ENCODE assay signal across 9 mouse cellular contexts in genomic region chr17:58587946-58588345, GRCm38 (mm10).
A peak's percentile ranks its signal among the peaks of the same experiment; 100 is the strongest.
DNase-seq lines count a peak whose midpoint lies in the region; ATAC-seq and TF ChIP-seq lines count a peak whose summit lies in the region.
"Had no signal": no experiment of that assay in that cellular context is flagged by ENCODE, and none has a peak within 500 bp of the region (broad histone marks: within the 10 kb centered on the region; RNA-seq: fewer than 3 reads in every experiment).

No protein-coding gene starts in this region.

- 56% methylated on average over 2 of the region's 2 CpGs for WGBS in heart, postnatal 0 days
- 59% methylated on average over 2 of the region's 2 CpGs for WGBS in forebrain, embryonic 15.5 days

- no peak overlapping the region for H3K4me3 ChIP-seq in heart, postnatal 0 days (ENCODE audit: low read depth, low read length)
- no peak overlapping the region for H3K4me3 ChIP-seq in forebrain, embryonic 15.5 days

- H3K27me3 ChIP-seq in heart, postnatal 0 days (ENCODE audit: control insufficient read depth, insufficient read depth, low read length), result no peaks in the 10 kb centered on the region
- no peaks in the 10 kb centered on the region for H3K27me3 ChIP-seq in forebrain, embryonic 15.5 days

- H3K4me1 ChIP-seq in heart, postnatal 0 days (ENCODE audit: control insufficient read depth, insufficient read depth), result no peaks in the 10 kb centered on the region
- H3K4me1 ChIP-seq in forebrain, embryonic 15.5 days, result no peaks in the 10 kb centered on the region

- 0 out of 2 replicates have a peak, but pooled peaks have one; percentile 15 for TF ChIP-seq CTCF in heart, postnatal 0 days (IDR thresholded peaks at IDR 0.05; ENCODE audit: low read depth)

- H3K9me3 ChIP-seq in heart, postnatal 0 days (replicated peaks; ENCODE audit: control insufficient read depth, low read length), result no peaks in the 10 kb centered on the region
- H3K9me3 ChIP-seq in forebrain, embryonic 15.5 days, result no peaks in the 10 kb centered on the region

- no peak overlapping the region for H3K4me2 ChIP-seq in heart, postnatal 0 days (ENCODE audit: low read depth, low read length)
- H3K4me2 ChIP-seq in forebrain, embryonic 15.5 days (replicated peaks), result no peak overlapping the region

- TF ChIP-seq EP300 in heart, postnatal 0 days (IDR thresholded peaks at IDR 0.05; ENCODE audit: low read depth), result no peak

- no peak overlapping the region for H3K27ac ChIP-seq in heart, postnatal 0 days (ENCODE audit: low read depth)
- no peak overlapping the region for H3K27ac ChIP-seq in forebrain, embryonic 15.5 days (replicated peaks)
- H3K27ac ChIP-seq: macrophage had no signal

- H3K9ac ChIP-seq in heart, postnatal 0 days (replicated peaks; ENCODE audit: low read depth, low read length), result no peak overlapping the region
- H3K9ac ChIP-seq in forebrain, embryonic 15.5 days (replicated peaks), result no peak overlapping the region

- no peak for DNase-seq in heart, postnatal 0 days (ENCODE audit: low spot score)
- DNase-seq in heart, adult 11 months, result no peak
- peak; percentile 4 for DNase-seq in right cerebral cortex, adult 2 months (ENCODE audit: low spot score in 2 of 2)
- DNase-seq in right cerebral cortex, postnatal 36 days (ENCODE audit: low spot score in 2 of 2), result no peak
- DNase-seq in retina, postnatal 7 days (ENCODE audit: low read depth, low spot score), result peak; percentile 4
- DNase-seq in gastrocnemius, postnatal 10 days, result no peak

- no peak for ATAC-seq in heart, postnatal 0 days (ENCODE audit: insufficient read depth, low read depth)
- 0 out of 2 replicates have a peak, but pooled peaks have one; percentile 41 for ATAC-seq in forebrain, embryonic 15.5 days (replicated peaks)
- ATAC-seq in cerebellum, adult (ENCODE audit: insufficient number of reproducible peaks, low FRiP score, low TSS enrichment), result no peak

- H3K36me3 ChIP-seq in heart, postnatal 0 days (replicated peaks; ENCODE audit: control insufficient read depth, insufficient read depth, low read length), result no peaks in the 10 kb centered on the region
- no peaks in the 10 kb centered on the region for H3K36me3 ChIP-seq in forebrain, embryonic 15.5 days

Comparison
In these comparisons a context has a peak if more than half of its experiments do, and no peak if none do; other contexts are left out.
1. DNase-seq: peak in right cerebral cortex, adult 2 months (2 of 2) and retina, postnatal 7 days (single experiment); none in heart, postnatal 0 days (single experiment), heart, adult 11 months (single experiment), right cerebral cortex, postnatal 36 days (0 of 2) and gastrocnemius, postnatal 10 days (single experiment).